Comparison of ENCODE assay signal across 9 mouse cellular contexts in genomic region chr8:13411597-13411996, GRCm38 (mm10). TPM values are rescaled to one million over a fixed set of nuclear protein-coding genes. Genes with fewer than 3 reads are reported as not detected.
A peak's percentile ranks its signal among the peaks of the same experiment; 100 is the strongest.
DNase-seq lines count a peak whose midpoint lies in the region; ATAC-seq and TF ChIP-seq lines count a peak whose summit lies in the region.
"Had no signal": no experiment of that assay in that cellular context is flagged by ENCODE, and none has a peak within 500 bp of the region (broad histone marks: within the 10 kb centered on the region; RNA-seq: fewer than 3 reads in every experiment).

No protein-coding gene starts in this region.

- peak; percentile 61 for DNase-seq in CD4-positive helper T cell, adult 2 months (ENCODE audit: low read depth, low spot score)
- DNase-seq in MEL-GATA-1-ER (ENCODE audit: extremely low read depth, low read depth), result peak; percentile 40
- DNase-seq in cerebellum, adult 8-10 months, result peak; percentile 45
- peak; percentile 39 to 47 for DNase-seq in gastrocnemius, adult 8-10 months (ENCODE audit: low spot score in 2 of 2)
- DNase-seq in kidney, postnatal 4 days, result peak; percentile 80 to 81
- DNase-seq in lung, adult 2 months, result peak; percentile 46
- DNase-seq in right cerebral cortex, postnatal 10 days (ENCODE audit: low spot score in 2 of 2), result peak; percentile 66 to 82

- no peak for TF ChIP-seq POLR2A in lung, adult 2 months (IDR thresholded peaks at IDR 0.05; ENCODE audit: borderline replicate concordance, extremely low read depth, low read depth, low read length)

- H3K4me1 ChIP-seq in lung, adult 2 months (ENCODE audit: control insufficient read depth, insufficient read depth, low read length), result no peaks in the 10 kb centered on the region
- H3K4me1 ChIP-seq: limb, embryonic 15.5 days had no signal

- ATAC-seq in erythroid progenitor cell, adult 5-6 weeks (replicated peaks; ENCODE audit: low FRiP score, poor library complexity, severe bottlenecking), result no peak

- WGBS in lung, adult 2 months, result 28% methylated on average over 6 of the region's 6 CpGs

- no peak overlapping the region for H3K4me3 ChIP-seq in lung, adult 2 months (replicated peaks; ENCODE audit: extremely low read depth, low read depth, low read length)
- H3K4me3 ChIP-seq: limb, embryonic 15.5 days had no signal

- TF ChIP-seq CTCF in lung, adult 2 months (IDR thresholded peaks at IDR 0.05; ENCODE audit: insufficient read depth, low read length), result peak; percentile 88

RNA-seq across cellular contexts. Expression of gene Grk1, which starts 6.7 kb away (rescaled TPM):
- not detected for total RNA-seq in gastrocnemius, adult 8-10 months (2022)
- polyA plus RNA-seq in lung, adult 2 months (2012; rRNA removed), result not detected in 2 replicates
- 0.36 TPM in 1 of 2 replicates, not detected in the other for total RNA-seq in erythroid progenitor cell, adult 5-6 weeks (2015; ENCODE audit: low replicate concordance)
- total RNA-seq in erythroid progenitor cell, adult 5-6 weeks (2017; ENCODE audit: low replicate concordance), result 0.13 TPM in 1 of 2 replicates, not detected in the other
- polyA plus RNA-seq: limb, embryonic 15.5 days had no signal

RNA-seq across cellular contexts. Expression of gene Atp4b, which starts 15.0 kb away (rescaled TPM):
- total RNA-seq in gastrocnemius, adult 8-10 months (2022), result not detected
- polyA plus RNA-seq in lung, adult 2 months (2012; rRNA removed), result 0.49 TPM in 1 of 2 replicates, not detected in the other
- not detected in 2 replicates for total RNA-seq in erythroid progenitor cell, adult 5-6 weeks (2015; ENCODE audit: low replicate concordance)
- not detected in 2 replicates for total RNA-seq in erythroid progenitor cell, adult 5-6 weeks (2017; ENCODE audit: low replicate concordance)
- polyA plus RNA-seq: limb, embryonic 15.5 days had no signal

RNA-seq across cellular contexts. Expression of gene Tmem255b, which starts 23.4 kb away (rescaled TPM):
- total RNA-seq in gastrocnemius, adult 8-10 months (2022), result 1 to 10 TPM; 1.3 to 2.5 (median 2.2) TPM
- polyA plus RNA-seq in lung, adult 2 months (2012; rRNA removed), result 5.5 and 7.3 TPM in 2 replicates
- total RNA-seq in erythroid progenitor cell, adult 5-6 weeks (2015; ENCODE audit: low replicate concordance), result not detected in 2 replicates
- not detected in 2 replicates for total RNA-seq in erythroid progenitor cell, adult 5-6 weeks (2017; ENCODE audit: low replicate concordance)
